Mouse (Mus musculus): ENCODE results near the gene Ankrd12.

GRCm38 (mm10) chr17:66053349-66053748 lies 23.5 kb downstream of the Ankrd12 start:
- TF ChIP-seq GATA1 (IDR thresholded peaks at IDR 0.05; ENCODE audit: borderline replicate concordance, low read length): no peak
- no peak for TF ChIP-seq FLI1 (IDR thresholded peaks at IDR 0.05; ENCODE audit: low read length)
